Mouse (Mus musculus) intestine, postnatal 0 days (tissue): ENCODE results near the gene Ccdc88c. TPM values are rescaled to one million over a fixed set of nuclear protein-coding genes. Genes with fewer than 3 reads are reported as not detected.

Experiments
- ATAC-seq: fragments of 200-750 bp; cut with Nextera tagmentation; 2 replicates; pipeline ENCODE4 v1.8.0; 2017; ENCODE audit warnings: mild to moderate bottlenecking, moderate TSS enrichment, moderate library complexity
- H3K27ac ChIP-seq: fragments of 300-500 bp; sonication (generic); 2 replicates; pipeline ENCODE4 v1.5.1; 2014; ENCODE audit warnings: mild to moderate bottlenecking, low read depth, low read length, moderate library complexity
- H3K27me3 ChIP-seq: fragments of 300-500 bp; sonication (generic); replicated peaks from 2 replicates; pipeline ENCODE4 v1.6.1; 2014; ENCODE audit warnings: low read length, mixed read lengths; ENCODE audit not compliant: control insufficient read depth, insufficient read depth
- H3K36me3 ChIP-seq: fragments of 300-500 bp; sonication (generic); 2 replicates; pipeline ENCODE4 v1.6.1; 2014; ENCODE audit warnings: mild to moderate bottlenecking, moderate library complexity; ENCODE audit not compliant: control insufficient read depth, insufficient read depth
- H3K4me1 ChIP-seq: fragments of 300-500 bp; sonication (generic); replicated peaks from 2 replicates; pipeline ENCODE4 v1.6.1; 2014; ENCODE audit warnings: antibody characterized with exemption, low read length, mixed read lengths; ENCODE audit not compliant: control insufficient read depth, insufficient read depth
- H3K4me2 ChIP-seq: fragments of 300-500 bp; sonication (generic); replicated peaks from 2 replicates; pipeline ENCODE4 v1.6.1; 2014; ENCODE audit warnings: low read depth, mild to moderate bottlenecking, moderate library complexity
- H3K4me3 ChIP-seq: fragments of 300-500 bp; sonication (generic); 2 replicates; pipeline ENCODE4 v1.5.1; 2014; ENCODE audit warnings: low read depth, low read length
- H3K9ac ChIP-seq: fragments of 300-500 bp; sonication (generic); 2 replicates; pipeline ENCODE4 v1.6.1; 2014; ENCODE audit warnings: mild to moderate bottlenecking, low read depth, low read length
- H3K9me3 ChIP-seq: fragments of 300-500 bp; sonication (generic); 2 replicates; pipeline ENCODE4 v1.6.1; 2016; ENCODE audit warnings: mixed run types; ENCODE audit not compliant: control insufficient read depth
- CTCF ChIP-seq: sonication (generic); IDR thresholded peaks from 2 replicates; pipeline ENCODE4 v1.5.1; 2016; ENCODE audit warnings: low read depth, mild to moderate bottlenecking, control low read depth, antibody characterized with exemption, moderate library complexity
- WGBS: fragments of 180-500 bp; shearing (Covaris S2); extraction: QIAGEN DNeasy Blood & Tissue Kit; methylation state at CpG from one replicate; pipeline ENCODE4 v1.1.7; 2014; 5-methylcytosine and 5-hydroxymethylcytosine counted together
- polyA plus RNA-seq: library from polyadenylated mRNA; unstranded; fragments of >200 nt; fragmentation: Nextera tagmentation; extraction: Ambion mirVana; gene quantifications from 2 replicates; pipeline ENCODE4 v1.2.1, GENCODE M21; 2015

The Ccdc88c gene
- polyA plus RNA-seq, 1 experiment from 2014 or later, result 11.7 TPM

- Histone ChIP-seq H3K9me3 (no peaks in the 10 kb centered on the region), H3K4me3 (no peak overlapping the region), H3K27ac (no peak overlapping the region), H3K9ac (no peak overlapping the region), H3K36me3 (peaks cover 44% of the 10 kb centered on the region), H3K4me2 (no peak overlapping the region), H3K27me3 (no peaks in the 10 kb centered on the region), H3K4me1 (no peaks in the 10 kb centered on the region)
- no peak for ATAC-seq
- no peak for TF ChIP-seq CTCF
These were observed 11.1 kb upstream of the Ccdc88c start for GRCm38 (mm10) chr12:101039956-101040355.

- H3K27ac ChIP-seq, result peak overlapping the region; percentile 84
- no peaks in the 10 kb centered on the region for H3K9me3 ChIP-seq
- H3K4me3 ChIP-seq, result peak overlapping the region; percentile 77
- no peaks in the 10 kb centered on the region for H3K27me3 ChIP-seq
- H3K4me2 ChIP-seq, result peak overlapping the region; percentile 97
- peaks cover 6% of the 10 kb centered on the region; the same call in 1 of the 2 replicates for H3K4me1 ChIP-seq
- under 1% methylated on average over 64 of the region's 67 CpGs for WGBS
- no peaks in the 10 kb centered on the region for H3K36me3 ChIP-seq
- no peak for ATAC-seq
- peak overlapping the region; percentile 78 for H3K9ac ChIP-seq
- no peak for TF ChIP-seq CTCF
These were observed 456 bp downstream of the Ccdc88c start for GRCm38 (mm10) chr12:101028247-101028953.

DNA sequence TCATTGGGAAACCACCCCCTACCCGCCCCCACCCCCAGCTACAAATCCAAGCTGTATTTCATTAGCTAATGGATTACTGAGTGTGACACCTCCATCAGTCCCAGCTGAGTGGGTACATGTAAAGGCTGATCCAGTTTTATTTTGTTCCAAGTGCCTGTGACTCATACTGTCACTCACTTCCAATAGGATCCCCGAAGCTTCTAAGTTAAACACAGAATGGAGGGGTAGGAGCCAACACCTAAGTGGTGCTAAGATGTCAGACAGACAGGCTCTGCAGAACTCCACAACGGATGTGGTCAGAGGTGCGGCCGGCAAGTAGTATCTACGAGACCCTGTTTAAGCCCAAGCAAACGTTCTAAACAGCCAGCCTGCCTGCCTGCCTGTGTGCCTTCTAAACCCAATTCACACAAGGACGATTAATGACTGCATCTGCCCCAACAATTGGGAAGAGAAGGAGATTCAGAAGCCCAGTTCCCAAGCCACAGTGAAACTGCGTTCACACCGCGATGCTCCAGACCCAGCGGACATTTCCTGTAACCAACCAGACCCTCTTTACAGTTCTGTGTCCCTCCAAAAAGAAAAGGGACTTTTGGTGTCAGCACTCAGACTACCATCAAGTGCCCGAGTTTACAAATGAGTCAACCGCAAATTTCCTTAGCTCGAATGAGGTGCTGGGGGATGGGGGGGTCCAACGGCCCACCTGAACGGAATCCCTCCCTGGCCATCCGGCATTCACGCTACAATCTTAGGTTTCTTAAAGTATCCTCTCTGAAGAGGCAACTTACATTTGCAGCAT lies 1.2 kb downstream of the Ccdc88c start:
- no peaks in the 10 kb centered on the region for H3K36me3 ChIP-seq
- peak overlapping the region; percentile 77 for H3K4me3 ChIP-seq
- no peaks in the 10 kb centered on the region for H3K27me3 ChIP-seq
- peak overlapping the region; percentile 78 for H3K9ac ChIP-seq
- no peaks in the 10 kb centered on the region for H3K9me3 ChIP-seq
- ATAC-seq, result no peak
- TF ChIP-seq CTCF, result no peak
- H3K4me2 ChIP-seq, result peak overlapping the region; percentile 97
- peaks cover 6% of the 10 kb centered on the region; the same call in 1 of the 2 replicates for H3K4me1 ChIP-seq
- H3K27ac ChIP-seq, result peak overlapping the region; percentile 28; the same call in 1 of the 2 replicates
- WGBS, result 3% methylated on average over 19 of the region's 19 CpGs

GRCm38 (mm10) chr12:101026946-101027345 lies 1.9 kb downstream of the Ccdc88c start:
- H3K36me3 ChIP-seq, result 0 out of 2 replicates have a peak, but pooled peaks cover 3% of the 10 kb centered on the region
- H3K27ac ChIP-seq, result peak overlapping the region; percentile 58
- ATAC-seq, result no peak
- H3K9ac ChIP-seq, result no peak overlapping the region
- peak overlapping the region; percentile 77 for H3K4me3 ChIP-seq
- H3K27me3 ChIP-seq, result no peaks in the 10 kb centered on the region
- WGBS, result 12% methylated on average over 14 of the region's 14 CpGs
- no peaks in the 10 kb centered on the region for H3K9me3 ChIP-seq
- peak overlapping the region; percentile 97 for H3K4me2 ChIP-seq
- peaks cover 6% of the 10 kb centered on the region; the same call in 1 of the 2 replicates for H3K4me1 ChIP-seq
- TF ChIP-seq CTCF, result no peak

DNA sequence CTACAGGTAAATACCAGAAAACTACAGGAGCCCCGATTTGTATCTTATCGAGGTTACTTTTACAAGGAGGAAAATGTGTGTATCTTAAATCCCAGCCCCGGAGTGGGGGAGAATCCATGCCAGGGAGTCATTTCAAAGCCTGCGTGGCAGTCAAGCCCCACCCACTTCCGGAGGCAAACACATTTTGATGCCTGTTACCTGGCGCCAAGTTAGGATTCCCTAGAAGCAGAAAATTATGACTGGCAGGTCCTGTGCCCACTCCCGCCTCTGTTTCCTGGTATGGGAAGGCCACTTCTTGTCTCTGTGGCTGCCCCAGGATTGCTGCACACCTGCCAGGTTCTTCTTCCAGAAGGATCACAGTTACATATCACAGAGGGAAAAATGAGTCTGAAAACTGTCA lies 2.3 kb downstream of the Ccdc88c start:
- Histone ChIP-seq H3K4me1 (peaks cover 6% of the 10 kb centered on the region; the same call in 1 of the 2 replicates), H3K27ac (peak overlapping the region; percentile 58), H3K4me2 (peak overlapping the region; percentile 97), H3K36me3 (0 out of 2 replicates have a peak, but pooled peaks cover 7% of the 10 kb centered on the region), H3K9ac (no peak overlapping the region), H3K27me3 (no peaks in the 10 kb centered on the region), H3K4me3 (peak overlapping the region; percentile 77), H3K9me3 (no peaks in the 10 kb centered on the region)
- 37% methylated on average over 7 of the region's 7 CpGs for WGBS
- ATAC-seq, result no peak
- TF ChIP-seq CTCF, result no peak

- Histone ChIP-seq H3K4me3 (no peak overlapping the region), H3K4me2 (peak overlapping the region; percentile 97), H3K27ac (peak overlapping the region; percentile 58), H3K9me3 (no peaks in the 10 kb centered on the region), H3K36me3 (0 out of 2 replicates have a peak, but pooled peaks cover 8% of the 10 kb centered on the region), H3K27me3 (no peaks in the 10 kb centered on the region), H3K9ac (no peak overlapping the region), H3K4me1 (peaks cover 6% of the 10 kb centered on the region; the same call in 1 of the 2 replicates)
- TF ChIP-seq CTCF, result no peak
- 51% methylated on average over 4 of the region's 4 CpGs for WGBS
- ATAC-seq, result no peak
These were observed 2.8 kb downstream of the Ccdc88c start for GRCm38 (mm10) chr12:101026025-101026424.
